Mouse (Mus musculus): ENCODE results near the gene Mroh8.

GRCm38 (mm10) chr2:157303096-157303495 is 23.7 kb upstream of the Mroh8 start:
- no peak for TF ChIP-seq CTCF (IDR thresholded peaks at IDR 0.05; ENCODE audit: low read depth, low read length)
- TF ChIP-seq POLR2A (IDR thresholded peaks at IDR 0.05; ENCODE audit: borderline replicate concordance, low read depth, low read length): no peak

Data from bone marrow macrophage, adult 2 months (primary cell).